Mouse (Mus musculus): ENCODE measurements around the gene Ublcp1.

The Ublcp1 gene

GRCm38 (mm10) chr11:44414605-44415004, 55.7 kb downstream of the Ublcp1 start:
- DNase-seq: no peak

GRCm38 (mm10) chr11:44413371-44413770, 56.9 kb downstream of the Ublcp1 start:
- no peak for DNase-seq

- peak; percentile 62 for DNase-seq
Observed at GRCm38 (mm10) chr11:44412276-44412675, 58.0 kb downstream of the Ublcp1 start.

GRCm38 (mm10) chr11:44410413-44410812, 59.9 kb downstream of the Ublcp1 start:
- no peak for DNase-seq

GRCm38 (mm10) chr11:44408626-44409025, 61.7 kb downstream of the Ublcp1 start:
- no peak for DNase-seq

- DNase-seq: no peak
Observed at GRCm38 (mm10) chr11:44406457-44406856, 63.8 kb downstream of the Ublcp1 start.

GRCm38 (mm10) chr11:44405961-44406360, 64.3 kb downstream of the Ublcp1 start:
- DNase-seq: no peak

- DNase-seq: no peak
Observed at GRCm38 (mm10) chr11:44405113-44405512, 65.2 kb downstream of the Ublcp1 start.

Data from thymus, postnatal 25 days (tissue).